Mouse (Mus musculus) left cerebral cortex, adult 2 months (tissue): ENCODE data around the gene Rnf182. TPM values are rescaled to one million over a fixed set of nuclear protein-coding genes. Genes with fewer than 3 reads are reported as not detected.
A peak's percentile ranks its signal among the peaks of the same experiment; 100 is the strongest.

Experiments used
- DNase-seq, 2 experiments: peaks; one replicate each; pipeline ENCODE4 v3.0.0; 2021 to 2022; ENCODE audit warnings: low spot score in 2 of 2, mixed read lengths in 1 of 2; ENCODE audit errors: extremely low spot score in 1 of 2
- H3K27ac ChIP-seq: fragments of 200-600 bp; 2 replicates; pipeline ENCODE4 v1.8.1; 2022
- H3K4me3 ChIP-seq: fragments of 200-600 bp; 2 replicates; pipeline ENCODE4 v1.8.1; 2022
- CTCF ChIP-seq: fragments of 200-600 bp; IDR thresholded peaks from 2 replicates; pipeline ENCODE4 v1.8.1; 2022; ENCODE audit warnings: antibody characterized with exemption, mild to moderate bottlenecking, moderate library complexity
- intact Hi-C: fragments of 180-260 bp; cut with DNase I; formaldehyde crosslinking; loops from one replicate; pipeline ENCODE4 v1.15.1; 2025
- total RNA-seq, 2 experiments: library from RNA; stranded (reverse); gene quantifications; 2 replicates each; pipeline ENCODE4 v1.2.3; 2021

Rnf182 gene
- total RNA-seq, 2 experiments from 2014 or later, result 7.6 to 7.8 TPM

GRCm38 (mm10) chr13:43666920-43667319, 51.4 kb downstream of the Rnf182 start:
- Histone ChIP-seq H3K4me3 (no peak overlapping the region), H3K27ac (no peak overlapping the region)

GRCm38 (mm10) chr13:43677159-43677882, 61.8 kb downstream of the Rnf182 start:
- Histone ChIP-seq H3K4me3 (no peak overlapping the region), H3K27ac (no peak overlapping the region)
- no peak for TF ChIP-seq CTCF
- intact Hi-C loops, result no loop called here
- DNase-seq, result no peak

More at GRCm38 (mm10) chr13:43666920-43667319, 51.4 kb downstream of the Rnf182 start:
- no peak for TF ChIP-seq CTCF
- intact Hi-C loops, result loop anchor here (5.0 kb wide), 1 partner anchor 50 kb away; the partner anchor contains the start of gene Rnf182
- DNase-seq, result no peak

GRCm38 (mm10) chr13:43677883-43678244, 62.4 kb downstream of the Rnf182 start:
- no peak for TF ChIP-seq CTCF
- no peak overlapping the region for H3K4me3 ChIP-seq
- intact Hi-C loops, result no loop called here
- DNase-seq, result no peak
- H3K27ac ChIP-seq, result no peak overlapping the region

- TF ChIP-seq CTCF, result no peak; the same call in 1 of the 2 replicates
- DNase-seq, result peak; percentile 16 to 28
- intact Hi-C loops, result loop anchor here (5.0 kb wide), 1 partner anchor 67 kb away; the partner anchor contains the start of gene Rnf182
- Histone ChIP-seq H3K4me3 (no peak overlapping the region), H3K27ac (no peak overlapping the region)
These were observed 69.0 kb downstream of the Rnf182 start for GRCm38 (mm10) chr13:43684499-43684994.

GRCm38 (mm10) chr13:43688065-43688464, 72.6 kb downstream of the Rnf182 start:
- no peak for TF ChIP-seq CTCF
- no peak for DNase-seq

GRCm38 (mm10) chr13:43691755-43692154, 76.2 kb downstream of the Rnf182 start:
- no peak for DNase-seq
- TF ChIP-seq CTCF, result peak; percentile 34
- intact Hi-C loops, result no loop called here
- no peak overlapping the region for H3K4me3 ChIP-seq
- no peak overlapping the region for H3K27ac ChIP-seq

More at GRCm38 (mm10) chr13:43688065-43688464, 72.6 kb downstream of the Rnf182 start:
- H3K4me3 ChIP-seq, result no peak overlapping the region
- intact Hi-C loops, result no loop called here
- H3K27ac ChIP-seq, result no peak overlapping the region

- intact Hi-C loops, result no loop called here
- no peak overlapping the region for H3K27ac ChIP-seq
- no peak overlapping the region for H3K4me3 ChIP-seq
- no peak for TF ChIP-seq CTCF
- no peak for DNase-seq
These were observed 80.0 kb downstream of the Rnf182 start for GRCm38 (mm10) chr13:43695521-43695920.

- TF ChIP-seq CTCF, result no peak
- no peak for DNase-seq
- intact Hi-C loops, result no loop called here
- Histone ChIP-seq H3K4me3 (no peak overlapping the region), H3K27ac (no peak overlapping the region)
These were observed 80.5 kb downstream of the Rnf182 start for GRCm38 (mm10) chr13:43696011-43696410.

GRCm38 (mm10) chr13:43698506-43698905, 83.0 kb downstream of the Rnf182 start:
- Histone ChIP-seq H3K27ac (no peak overlapping the region), H3K4me3 (no peak overlapping the region)
- TF ChIP-seq CTCF, result no peak
- intact Hi-C loops, result no loop called here
- peak in 1 of 2 experiments; percentile 17 for DNase-seq

GRCm38 (mm10) chr13:43703471-43703870, 88.0 kb downstream of the Rnf182 start:
- no peak overlapping the region for H3K4me3 ChIP-seq
- intact Hi-C loops, result no loop called here
- TF ChIP-seq CTCF, result no peak
- H3K27ac ChIP-seq, result no peak overlapping the region
- DNase-seq, result no peak

GRCm38 (mm10) chr13:43704533-43705116, 89.1 kb downstream of the Rnf182 start:
- no peak overlapping the region for H3K27ac ChIP-seq
- intact Hi-C loops, result no loop called here
- no peak overlapping the region for H3K4me3 ChIP-seq
- no peak for TF ChIP-seq CTCF
- no peak for DNase-seq

GRCm38 (mm10) chr13:43706387-43706786, 90.9 kb downstream of the Rnf182 start:
- H3K27ac ChIP-seq, result peak overlapping the region; percentile 38; the same call in 1 of the 2 replicates
- no peak overlapping the region for H3K4me3 ChIP-seq
- intact Hi-C loops, result no loop called here
- no peak for DNase-seq
- TF ChIP-seq CTCF, result no peak
